In genomic region chr11:44619131-44619886, GRCm38 (mm10) we compare ENCODE assay signal across 8 mouse cellular contexts. TPM values are rescaled to one million over a fixed set of nuclear protein-coding genes. Genes with fewer than 3 reads are reported as not detected.
A peak's percentile ranks its signal among the peaks of the same experiment; 100 is the strongest.
DNase-seq lines count a peak whose midpoint lies in the region; ATAC-seq and TF ChIP-seq lines count a peak whose summit lies in the region.

No protein-coding gene starts in this region.

- H3K4me2 ChIP-seq in heart, embryonic 13.5 days = peak overlapping the region; percentile 74
- peak overlapping the region; percentile 72 for H3K4me2 ChIP-seq in limb, embryonic 15.5 days
- peak overlapping the region; percentile 63 for H3K4me2 ChIP-seq in stomach, postnatal 0 days (replicated peaks; ENCODE audit: low read depth)

- H3K9ac ChIP-seq in heart, embryonic 13.5 days = peak overlapping the region; percentile 78
- peak overlapping the region; percentile 56 for H3K9ac ChIP-seq in limb, embryonic 15.5 days
- peak overlapping the region; percentile 18; the same call in 1 of the 2 replicates for H3K9ac ChIP-seq in stomach, postnatal 0 days (ENCODE audit: low read length)

- DNase-seq in left cerebral cortex, adult 2 months (ENCODE audit: extremely low spot score in 1 of 2, low spot score in 2 of 2) = no peak
- DNase-seq in left cerebral cortex, postnatal 10 days (ENCODE audit: extremely low spot score in 1 of 2, low spot score in 2 of 2) = no peak
- peak; percentile 44 to 48 for DNase-seq in cerebellum, postnatal 25 days
- no peak for DNase-seq in stomach, postnatal 0 days (ENCODE audit: low spot score)
- no peak for DNase-seq in thymus, postnatal 36 days
- no peak for DNase-seq in right cerebral cortex, postnatal 25 days

- intact Hi-C loops in left cerebral cortex, adult 2 months (cut with DNase I) = loop anchor here (10.0 kb wide), 1 partner anchor 1115 kb away; no protein-coding TSS in a partner anchor
- intact Hi-C loops in left cerebral cortex, postnatal 10 days (cut with DNase I) = loop anchor here (10.0 kb wide), 1 partner anchor 165 kb away; no protein-coding TSS in a partner anchor

- H3K27me3 ChIP-seq in heart, embryonic 13.5 days (replicated peaks) = peaks cover 61% of the 10 kb centered on the region
- H3K27me3 ChIP-seq in limb, embryonic 15.5 days = peaks cover 21% of the 10 kb centered on the region
- peaks cover 14% of the 10 kb centered on the region for H3K27me3 ChIP-seq in stomach, postnatal 0 days (ENCODE audit: control insufficient read depth, insufficient read depth, low read length)

- no peaks in the 10 kb centered on the region for H3K9me3 ChIP-seq in heart, embryonic 13.5 days
- H3K9me3 ChIP-seq in limb, embryonic 15.5 days = no peaks in the 10 kb centered on the region
- H3K9me3 ChIP-seq in stomach, postnatal 0 days (ENCODE audit: control insufficient read depth, low read length) = no peaks in the 10 kb centered on the region

- H3K4me1 ChIP-seq in heart, embryonic 13.5 days = peaks cover 24% of the 10 kb centered on the region
- H3K4me1 ChIP-seq in limb, embryonic 15.5 days = peaks cover 33% of the 10 kb centered on the region
- no peaks in the 10 kb centered on the region for H3K4me1 ChIP-seq in stomach, postnatal 0 days (replicated peaks; ENCODE audit: control insufficient read depth, insufficient read depth)

- TF ChIP-seq EP300 in stomach, postnatal 0 days (optimal IDR thresholded peaks at IDR 0.05) = no peak

- peaks cover 6% of the 10 kb centered on the region; the same call in 1 of the 2 replicates for H3K36me3 ChIP-seq in heart, embryonic 13.5 days
- no peaks in the 10 kb centered on the region for H3K36me3 ChIP-seq in limb, embryonic 15.5 days
- H3K36me3 ChIP-seq in stomach, postnatal 0 days (ENCODE audit: control insufficient read depth, insufficient read depth, low read length) = no peaks in the 10 kb centered on the region

- WGBS in heart, embryonic 13.5 days = 3% methylated on average over 13 of the region's 15 CpGs
- 5% methylated on average over 15 of the region's 15 CpGs for WGBS in limb, embryonic 15.5 days
- WGBS in stomach, postnatal 0 days = 15% methylated on average over 15 of the region's 15 CpGs

- no peak overlapping the region for H3K27ac ChIP-seq in left cerebral cortex, adult 2 months
- peak overlapping the region; percentile 13 for H3K27ac ChIP-seq in heart, embryonic 13.5 days (replicated peaks)
- peak overlapping the region; percentile 84 for H3K27ac ChIP-seq in limb, embryonic 15.5 days
- no peak overlapping the region for H3K27ac ChIP-seq in stomach, postnatal 0 days (replicated peaks)

- H3K4me3 ChIP-seq in left cerebral cortex, adult 2 months = peak overlapping the region; percentile 26
- peak overlapping the region; percentile 72 for H3K4me3 ChIP-seq in heart, embryonic 13.5 days
- H3K4me3 ChIP-seq in limb, embryonic 15.5 days = peak overlapping the region; percentile 64
- H3K4me3 ChIP-seq in stomach, postnatal 0 days (ENCODE audit: low read depth, low read length) = peak overlapping the region; percentile 52

- ATAC-seq in heart, embryonic 13.5 days (ENCODE audit: extremely low read depth, insufficient number of reproducible peaks, low FRiP score, low TSS enrichment) = no peak
- ATAC-seq in limb, embryonic 15.5 days (ENCODE audit: insufficient number of reproducible peaks, low FRiP score, low TSS enrichment, low read depth) = no peak
- no peak for ATAC-seq in stomach, postnatal 0 days (ENCODE audit: low FRiP score, low TSS enrichment)

- TF ChIP-seq CTCF in left cerebral cortex, adult 2 months (IDR thresholded peaks at IDR 0.05) = no peak
- no peak for TF ChIP-seq CTCF in stomach, postnatal 0 days (IDR thresholded peaks at IDR 0.05; ENCODE audit: low read depth)

RNA-seq across cellular contexts. Expression of gene Ebf1, which starts 2.2 kb away (rescaled TPM):
- 1 to 10 TPM; 3.3 to 3.6 TPM for total RNA-seq in left cerebral cortex, adult 2 months (2021)
- total RNA-seq in left cerebral cortex, postnatal 10 days (2021) = 1 to 10 TPM; 3.6 to 5.0 TPM
- polyA plus RNA-seq in heart, embryonic 13.5 days (2015; fragmentation: Nextera tagmentation; extraction: Ambion mirVana) = 12.9 and 13.0 TPM in 2 replicates
- polyA plus RNA-seq in limb, embryonic 15.5 days (2015; fragmentation: Nextera tagmentation; extraction: Ambion mirVana) = 54.1 and 65.0 TPM in 2 replicates
- polyA plus RNA-seq in stomach, postnatal 0 days (2015; fragmentation: Nextera tagmentation; extraction: Ambion mirVana) = 3.6 and 3.7 TPM in 2 replicates

Comparison
In these comparisons a context has a peak if more than half of its experiments do, and no peak if none do; other contexts are left out.
1. DNase-seq: peak in cerebellum, postnatal 25 days (2 of 2); none in left cerebral cortex, adult 2 months (0 of 2), left cerebral cortex, postnatal 10 days (0 of 2), stomach, postnatal 0 days (single experiment), thymus, postnatal 36 days (0 of 2) and right cerebral cortex, postnatal 25 days (single experiment).
2. H3K27ac ChIP-seq: peak in heart, embryonic 13.5 days (single experiment) and limb, embryonic 15.5 days (single experiment); none in left cerebral cortex, adult 2 months (single experiment) and stomach, postnatal 0 days (single experiment).
3. H3K9ac ChIP-seq: peak in every context shown above with its lines; median percentile 78 in heart, embryonic 13.5 days; 56 in limb, embryonic 15.5 days; 18 in stomach, postnatal 0 days.
4. Peak in every context shown above with its lines, with median percentiles within 50 percentile points of each other: H3K4me3 ChIP-seq and H3K4me2 ChIP-seq.